Mouse (Mus musculus) erythroblast, embryonic 14.5 days (primary cell): Measurements from ENCODE around the gene Tiam1.

Experiments used
- GATA1 ChIP-seq: IDR thresholded peaks from 2 replicates; pipeline ENCODE4 v1.6.1; 2012; ENCODE audit warnings: low read length, inconsistent platforms, mixed read lengths
- TAL1 ChIP-seq: IDR thresholded peaks from 3 replicates; pipeline ENCODE4 v1.6.1; 2012; ENCODE audit warnings: low read length, inconsistent platforms, mixed read lengths

GRCm38 (mm10) chr16:90027886-90028285 lies 115.7 kb downstream of the Tiam1 start:
- TF ChIP-seq TAL1 (no peak), GATA1 (no peak)
